Mouse (Mus musculus) skeletal muscle tissue, adult 2 months (tissue): ENCODE measurements around the gene Tnnc1.

Source experiments
- DNase-seq: peaks from one replicate; pipeline ENCODE4 v3.0.0-alpha.2; 2012; ENCODE audit warnings: low read depth, low spot score

The Tnnc1 gene

GRCm38 (mm10) chr14:31212499-31212898 lies 4.4 kb downstream of the Tnnc1 start:
- no peak for DNase-seq

- no peak for DNase-seq
These were observed 5.8 kb downstream of the Tnnc1 start for GRCm38 (mm10) chr14:31213868-31214267.

GRCm38 (mm10) chr14:31214684-31215083 lies 6.6 kb downstream of the Tnnc1 start:
- no peak for DNase-seq

GRCm38 (mm10) chr14:31215157-31216002 lies 7.3 kb downstream of the Tnnc1 start:
- DNase-seq, result no peak

GRCm38 (mm10) chr14:31216846-31217245 lies 8.7 kb downstream of the Tnnc1 start, which contains the start of gene Nisch:
TSS of gene Nisch (minus strand) at chr14:31216946.
- no peak for DNase-seq

- DNase-seq, result no peak
These were observed 9.6 kb downstream of the Tnnc1 start, which contains the start of gene Sema3g for GRCm38 (mm10) chr14:31217666-31218065. TSS of gene Sema3g (plus strand) at chr14:31217860.

GRCm38 (mm10) chr14:31226978-31227377 lies 18.9 kb downstream of the Tnnc1 start:
- no peak for DNase-seq

- no peak for DNase-seq
These were observed 20.1 kb downstream of the Tnnc1 start for GRCm38 (mm10) chr14:31228234-31228633.

GRCm38 (mm10) chr14:31230442-31230841 lies 22.3 kb downstream of the Tnnc1 start:
- no peak for DNase-seq

GRCm38 (mm10) chr14:31232404-31233069 lies 24.4 kb downstream of the Tnnc1 start:
- DNase-seq, result no peak

GRCm38 (mm10) chr14:31233070-31233995 lies 25.2 kb downstream of the Tnnc1 start:
- DNase-seq, result no peak

GRCm38 (mm10) chr14:31233996-31234591 lies 26.0 kb downstream of the Tnnc1 start:
- DNase-seq, result peak; percentile 60

- DNase-seq, result peak; percentile 79
These were observed 29.2 kb downstream of the Tnnc1 start for GRCm38 (mm10) chr14:31237101-31237882.

GRCm38 (mm10) chr14:31240528-31240927 lies 32.4 kb downstream of the Tnnc1 start:
- DNase-seq, result peak; percentile 46

GRCm38 (mm10) chr14:31244777-31245176 lies 36.7 kb downstream of the Tnnc1 start:
- DNase-seq, result no peak

GRCm38 (mm10) chr14:31245946-31246345 lies 37.8 kb downstream of the Tnnc1 start:
- no peak for DNase-seq

- no peak for DNase-seq
These were observed 40.3 kb downstream of the Tnnc1 start for GRCm38 (mm10) chr14:31248396-31248795.

GRCm38 (mm10) chr14:31250222-31251083 lies 42.3 kb downstream of the Tnnc1 start:
- no peak for DNase-seq

- DNase-seq, result peak; percentile 91
These were observed 43.0 kb downstream of the Tnnc1 start, which contains the start of the genes Phf7 and Bap1 for GRCm38 (mm10) chr14:31251084-31251604. TSS of gene Phf7 (minus strand) at chr14:31251317. TSS of gene Bap1 (plus strand) at chr14:31251450.
